In genomic region chr4:118505551-118505950, GRCm38 (mm10) we compare ENCODE assay signal across 20 mouse cellular contexts. TPM values are rescaled to one million over a fixed set of nuclear protein-coding genes. Genes with fewer than 3 reads are reported as not detected.
A peak's percentile ranks its signal among the peaks of the same experiment; 100 is the strongest.
DNase-seq lines count a peak whose midpoint lies in the region; ATAC-seq and TF ChIP-seq lines count a peak whose summit lies in the region.
"Had no signal": no experiment of that assay in that cellular context is flagged by ENCODE, and none has a peak within 500 bp of the region (broad histone marks: within the 10 kb centered on the region; RNA-seq: fewer than 3 reads in every experiment).

No protein-coding gene starts in this region.

- peak overlapping the region; percentile 63 for H3K27ac ChIP-seq in brown adipose tissue, adult 24 weeks (replicated peaks; ENCODE audit: low read depth, low read length)
- no peak overlapping the region for H3K27ac ChIP-seq in hindbrain, embryonic 14.5 days
- H3K27ac ChIP-seq: forebrain, embryonic 12.5 days; kidney, embryonic 15.5 days; layer of hippocampus, adult 2 months; left cerebral cortex, adult 2 months; liver, embryonic 14.5 days had no signal

- 18% methylated on average over 3 of the region's 3 CpGs for WGBS in lung, adult 2 months
- WGBS in hindbrain, embryonic 14.5 days, result 90% methylated on average over 3 of the region's 3 CpGs

- no peak for ATAC-seq in hindbrain, embryonic 14.5 days (ENCODE audit: low FRiP score)

- H3K9ac ChIP-seq in hindbrain, embryonic 14.5 days, result no peak overlapping the region
- H3K9ac ChIP-seq: forebrain, embryonic 12.5 days; kidney, embryonic 15.5 days; liver, embryonic 14.5 days had no signal

- no peak for TF ChIP-seq CTCF in lung, adult 2 months (IDR thresholded peaks at IDR 0.05; ENCODE audit: insufficient read depth, low read length)

- no peak overlapping the region for H3K4me3 ChIP-seq in lung, adult 2 months (replicated peaks; ENCODE audit: extremely low read depth, low read depth, low read length)
- H3K4me3 ChIP-seq in brown adipose tissue, adult 24 weeks (ENCODE audit: insufficient read depth, low read depth, low read length), result no peak overlapping the region
- no peak overlapping the region for H3K4me3 ChIP-seq in hindbrain, embryonic 14.5 days (replicated peaks; ENCODE audit: low read length)
- H3K4me3 ChIP-seq: forebrain, embryonic 12.5 days; kidney, embryonic 15.5 days; layer of hippocampus, adult 2 months; left cerebral cortex, adult 2 months; megakaryocyte, embryonic 14.5 days had no signal

- H3K9me3 ChIP-seq in hindbrain, embryonic 14.5 days (ENCODE audit: control insufficient read depth, low read length), result no peaks in the 10 kb centered on the region
- H3K9me3 ChIP-seq: forebrain, embryonic 12.5 days; kidney, embryonic 15.5 days; megakaryocyte, embryonic 14.5 days had no signal

- H3K36me3 ChIP-seq in hindbrain, embryonic 14.5 days (replicated peaks; ENCODE audit: control insufficient read depth, insufficient read depth), result no peaks in the 10 kb centered on the region
- H3K36me3 ChIP-seq: forebrain, embryonic 12.5 days; kidney, embryonic 15.5 days had no signal

- no peak overlapping the region for H3K4me2 ChIP-seq in hindbrain, embryonic 14.5 days (replicated peaks)
- H3K4me2 ChIP-seq: forebrain, embryonic 12.5 days; kidney, embryonic 15.5 days had no signal

- no peaks in the 10 kb centered on the region for H3K27me3 ChIP-seq in hindbrain, embryonic 14.5 days (ENCODE audit: control insufficient read depth, insufficient read depth, low read length)
- H3K27me3 ChIP-seq: forebrain, embryonic 12.5 days; kidney, embryonic 15.5 days; megakaryocyte, embryonic 14.5 days had no signal

- H3K4me1 ChIP-seq in lung, adult 2 months (ENCODE audit: control insufficient read depth, insufficient read depth, low read length), result peaks cover 14% of the 10 kb centered on the region
- H3K4me1 ChIP-seq in brown adipose tissue, adult 24 weeks (ENCODE audit: control insufficient read depth, insufficient read depth, insufficient read length, low read length), result peaks cover 15% of the 10 kb centered on the region; the same call in 1 of the 2 replicates
- no peaks in the 10 kb centered on the region for H3K4me1 ChIP-seq in hindbrain, embryonic 14.5 days (replicated peaks; ENCODE audit: control insufficient read depth, insufficient read depth, low read length)

- peak; percentile 10 for DNase-seq in adrenal gland, postnatal 10 days
- DNase-seq in adrenal gland, postnatal 4 days (ENCODE audit: low spot score in 2 of 2), result no peak
- peak; percentile 27 to 65 for DNase-seq in lung, adult 18-20 months
- DNase-seq in lung, adult 2 months, result no peak
- DNase-seq in lung, postnatal 10 days, result peak; percentile 64
- no peak for DNase-seq in thymus, postnatal 14 days
- DNase-seq in hindbrain, embryonic 14.5 days (ENCODE audit: low spot score), result no peak
- DNase-seq: adrenal gland, postnatal 14 days; cerebellum, adult 9-10 months; retina, postnatal 1 day; thymus, postnatal 4 days had no signal

- TF ChIP-seq POLR2A in lung, adult 2 months (IDR thresholded peaks at IDR 0.05; ENCODE audit: borderline replicate concordance, extremely low read depth, low read depth, low read length), result no peak

RNA-seq across cellular contexts. Expression of gene Tie1, which starts 15.7 kb away (rescaled TPM):
- 10 to 100 TPM; 67.3 to 74.7 TPM for total RNA-seq in adrenal gland, postnatal 10 days (2021)
- total RNA-seq in adrenal gland, postnatal 4 days (2021), result 10 to 100 TPM; 55.6 to 56.8 TPM
- polyA plus RNA-seq in lung, adult 2 months (2012; rRNA removed), result 245 and 308 TPM in 2 replicates
- polyA plus RNA-seq in brown adipose tissue, adult 24 weeks (2012; ENCODE audit: insufficient read depth, insufficient read length, missing spikeins), result 8.1 and 18.8 TPM in 2 replicates
- polyA plus RNA-seq in hindbrain, embryonic 14.5 days (2014; fragmentation: Nextera tagmentation; extraction: Ambion mirVana), result 14.3 and 15.1 TPM in 2 replicates

RNA-seq across cellular contexts. Expression of gene 2610528J11Rik, which starts 21.2 kb away (rescaled TPM):
- total RNA-seq in adrenal gland, postnatal 10 days (2021), result 1 to 10 TPM; 2.6 to 4.0 TPM
- total RNA-seq in adrenal gland, postnatal 4 days (2021), result 1 to 10 TPM; 1.1 to 5.1 TPM
- 17.0 and 17.7 TPM in 2 replicates for polyA plus RNA-seq in lung, adult 2 months (2012; rRNA removed)
- polyA plus RNA-seq in brown adipose tissue, adult 24 weeks (2012; ENCODE audit: insufficient read depth, insufficient read length, missing spikeins), result not detected in 2 replicates
- polyA plus RNA-seq in hindbrain, embryonic 14.5 days (2014; fragmentation: Nextera tagmentation; extraction: Ambion mirVana), result not detected in 2 replicates
- total RNA-seq: layer of hippocampus, adult 2 months; left cerebral cortex, adult 2 months; midbrain, postnatal 0 days had no signal
- polyA plus RNA-seq: midbrain, postnatal 0 days had no signal

RNA-seq across cellular contexts. Expression of gene Tmem125, which starts 38.3 kb away (rescaled TPM):
- total RNA-seq in adrenal gland, postnatal 10 days (2021), result 1 to 10 TPM; 1.3 to 1.6 TPM
- 1 to 10 TPM; 1.2 to 1.9 TPM for total RNA-seq in adrenal gland, postnatal 4 days (2021)
- polyA plus RNA-seq in lung, adult 2 months (2012; rRNA removed), result 32.4 and 47.5 TPM in 2 replicates
- not detected in 2 replicates for polyA plus RNA-seq in brown adipose tissue, adult 24 weeks (2012; ENCODE audit: insufficient read depth, insufficient read length, missing spikeins)
- polyA plus RNA-seq in hindbrain, embryonic 14.5 days (2014; fragmentation: Nextera tagmentation; extraction: Ambion mirVana), result not detected in 2 replicates
- polyA plus RNA-seq: forebrain, embryonic 12.5 days; neural tube, embryonic 11.5 days had no signal

RNA-seq across cellular contexts. Expression of gene Mpl, which starts 48.2 kb away (rescaled TPM):
- total RNA-seq in adrenal gland, postnatal 10 days (2021), result under 1 TPM; 0.15 to 0.30 TPM
- total RNA-seq in adrenal gland, postnatal 4 days (2021), result under 1 TPM; 0.17 to 0.54 TPM
- polyA plus RNA-seq in lung, adult 2 months (2012; rRNA removed), result 1.1 and 1.8 TPM in 2 replicates
- polyA plus RNA-seq in brown adipose tissue, adult 24 weeks (2012; ENCODE audit: insufficient read depth, insufficient read length, missing spikeins), result not detected in 2 replicates
- polyA plus RNA-seq in hindbrain, embryonic 14.5 days (2014; fragmentation: Nextera tagmentation; extraction: Ambion mirVana), result 0.28 and 0.34 TPM in 2 replicates

Comparison
In these comparisons a context has a peak if more than half of its experiments do, and no peak if none do; other contexts are left out.
1. DNase-seq: peak in adrenal gland, postnatal 10 days (single experiment), lung, adult 18-20 months (2 of 2) and lung, postnatal 10 days (single experiment); none in adrenal gland, postnatal 4 days (0 of 2), lung, adult 2 months (single experiment), thymus, postnatal 14 days (single experiment) and hindbrain, embryonic 14.5 days (single experiment).
2. RNA of gene Tie1, which starts 15.7 kb away (polyA plus RNA-seq): 245 to 308 TPM in lung, adult 2 months; 14.3 to 15.1 TPM in hindbrain, embryonic 14.5 days and 8.1 to 18.8 TPM in brown adipose tissue, adult 24 weeks; every median in the first group is over 10 times any median in the second.
3. RNA of gene 2610528J11Rik, which starts 21.2 kb away (polyA plus RNA-seq): 17.0 to 17.7 TPM in lung, adult 2 months; not detected in brown adipose tissue, adult 24 weeks and not detected in hindbrain, embryonic 14.5 days; every median in the first group is over 10 times any median in the second.
4. RNA of gene Tmem125, which starts 38.3 kb away (polyA plus RNA-seq): 32.4 to 47.5 TPM in lung, adult 2 months; not detected in brown adipose tissue, adult 24 weeks and not detected in hindbrain, embryonic 14.5 days; every median in the first group is over 10 times any median in the second.